Mouse (Mus musculus) kidney, embryonic 16.5 days (tissue): ENCODE results near the gene Bcl2l10. TPM values are rescaled to one million over a fixed set of nuclear protein-coding genes. Genes with fewer than 3 reads are reported as not detected.

Source experiments
- ATAC-seq: fragments of 200-750 bp; cut with Nextera tagmentation; 2 replicates; pipeline ENCODE4 v1.8.0; 2017; ENCODE audit warnings: moderate TSS enrichment; ENCODE audit not compliant: low FRiP score, low TSS enrichment
- H3K27ac ChIP-seq: fragments of 300-500 bp; sonication (generic); 2 replicates; pipeline ENCODE4 v1.5.1; 2014; ENCODE audit warnings: low read length
- H3K27me3 ChIP-seq: fragments of 300-500 bp; sonication (generic); 2 replicates; pipeline ENCODE4 v1.6.1; 2014; ENCODE audit warnings: low read length, control low read depth, mixed read lengths; ENCODE audit not compliant: insufficient read depth
- H3K36me3 ChIP-seq: fragments of 300-500 bp; sonication (generic); 2 replicates; pipeline ENCODE4 v1.6.1; 2014; ENCODE audit warnings: low read length, control low read depth, mixed read lengths; ENCODE audit not compliant: insufficient read depth
- H3K4me1 ChIP-seq: fragments of 300-500 bp; sonication (generic); 2 replicates; pipeline ENCODE4 v1.6.1; 2014; ENCODE audit warnings: low read length, control low read depth, mixed read lengths; ENCODE audit not compliant: insufficient read depth
- H3K4me2 ChIP-seq: fragments of 300-500 bp; sonication (generic); replicated peaks from 2 replicates; pipeline ENCODE4 v1.6.1; 2014; ENCODE audit warnings: low read depth, low read length
- H3K4me3 ChIP-seq: fragments of 300-500 bp; sonication (generic); 2 replicates; pipeline ENCODE4 v1.5.1; 2014; ENCODE audit warnings: mild to moderate bottlenecking, low read length
- H3K9ac ChIP-seq: fragments of 300-500 bp; sonication (generic); replicated peaks from 2 replicates; pipeline ENCODE4 v1.6.1; 2014; ENCODE audit warnings: low read length
- H3K9me3 ChIP-seq: fragments of 300-500 bp; sonication (generic); 2 replicates; pipeline ENCODE4 v1.6.1; 2016; ENCODE audit warnings: low read length, control low read depth
- WGBS: fragments of 180-500 bp; shearing (Covaris S2); extraction: QIAGEN DNeasy Blood & Tissue Kit; methylation state at CpG from one replicate; pipeline ENCODE4 v1.1.7; 2014; 5-methylcytosine and 5-hydroxymethylcytosine counted together
- polyA plus RNA-seq: library from polyadenylated mRNA; unstranded; fragments of >200 nt; fragmentation: Nextera tagmentation; extraction: Ambion mirVana; gene quantifications from 2 replicates; pipeline ENCODE4 v1.2.1, GENCODE M21; 2015

Gene Bcl2l10
- polyA plus RNA-seq, 1 experiment from 2014 or later, result not detected

- peaks cover 9% of the 10 kb centered on the region for H3K4me1 ChIP-seq
- WGBS, result 35% methylated on average over 11 of the region's 11 CpGs
- H3K4me3 ChIP-seq, result peak overlapping the region; percentile 85
- H3K9ac ChIP-seq, result peak overlapping the region; percentile 72
- H3K36me3 ChIP-seq, result no peaks in the 10 kb centered on the region
- no peaks in the 10 kb centered on the region for H3K9me3 ChIP-seq
- 0 out of 2 replicates have a peak overlapping the region, but pooled peaks have one; percentile 18 for H3K27ac ChIP-seq
- H3K27me3 ChIP-seq, result no peaks in the 10 kb centered on the region
- peak overlapping the region; percentile 71 for H3K4me2 ChIP-seq
- ATAC-seq, result 0 out of 2 replicates have a peak, but pooled peaks have one; percentile 3
These were observed 34.3 kb upstream of the Bcl2l10 start for GRCm38 (mm10) chr9:75313138-75313831.

DNA sequence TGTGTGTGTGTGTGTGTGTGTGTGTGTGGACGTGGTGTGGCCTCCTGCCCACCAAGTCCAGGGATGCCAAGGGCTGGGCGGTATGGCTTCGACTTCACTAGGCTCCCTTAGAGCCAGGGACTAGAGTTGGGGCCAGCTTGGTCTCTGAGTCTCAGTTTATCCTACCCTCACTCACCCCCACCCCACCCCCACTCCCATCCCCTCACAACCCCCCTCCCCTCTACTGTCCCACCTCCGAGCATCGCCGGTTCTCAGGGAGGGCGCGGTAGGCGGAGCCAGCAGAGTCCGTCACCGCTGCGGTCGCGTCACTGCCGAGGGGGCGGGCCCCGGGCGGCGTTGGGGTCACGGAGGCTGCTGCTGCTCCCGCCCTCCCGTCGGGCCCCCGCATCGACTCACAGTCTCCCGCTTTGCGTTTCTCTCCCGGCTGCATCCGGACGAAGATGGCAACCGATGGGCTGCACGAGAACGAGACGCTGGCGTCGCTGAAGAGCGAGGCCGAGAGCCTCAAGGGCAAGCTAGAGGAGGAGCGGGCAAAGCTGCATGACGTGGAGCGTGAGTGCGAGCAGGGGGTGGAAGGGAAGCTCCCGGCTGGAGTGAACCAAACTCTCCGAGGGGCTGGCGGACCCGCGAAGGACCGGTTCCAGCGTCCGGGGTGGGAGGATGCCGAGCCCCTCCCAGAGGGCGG, 33.6 kb upstream of the Bcl2l10 start:
- no peaks in the 10 kb centered on the region for H3K9me3 ChIP-seq
- H3K4me3 ChIP-seq, result peak overlapping the region; percentile 85
- H3K27ac ChIP-seq, result peak overlapping the region; percentile 57
- H3K9ac ChIP-seq, result peak overlapping the region; percentile 72
- peak overlapping the region; percentile 71 for H3K4me2 ChIP-seq
- under 1% methylated on average over 41 of the region's 52 CpGs for WGBS
- peak; percentile 90 for ATAC-seq
- H3K27me3 ChIP-seq, result no peaks in the 10 kb centered on the region
- H3K4me1 ChIP-seq, result peaks cover 9% of the 10 kb centered on the region
- H3K36me3 ChIP-seq, result no peaks in the 10 kb centered on the region

GRCm38 (mm10) chr9:75314517-75315105, 32.9 kb upstream of the Bcl2l10 start:
- Histone ChIP-seq H3K9ac (peak overlapping the region; percentile 72), H3K4me2 (peak overlapping the region; percentile 71), H3K4me3 (peak overlapping the region; percentile 85), H3K27ac (peak overlapping the region; percentile 57), H3K4me1 (peaks cover 9% of the 10 kb centered on the region), H3K27me3 (no peaks in the 10 kb centered on the region), H3K9me3 (no peaks in the 10 kb centered on the region), H3K36me3 (no peaks in the 10 kb centered on the region)
- peak; percentile 33; the same call in 1 of the 2 replicates for ATAC-seq
- WGBS, result 3% methylated on average over 22 of the region's 22 CpGs

- Histone ChIP-seq H3K36me3 (no peaks in the 10 kb centered on the region), H3K27me3 (no peaks in the 10 kb centered on the region), H3K4me2 (peak overlapping the region; percentile 71), H3K9ac (no peak overlapping the region), H3K4me3 (peak overlapping the region; percentile 85), H3K27ac (no peak overlapping the region), H3K4me1 (peaks cover 9% of the 10 kb centered on the region), H3K9me3 (no peaks in the 10 kb centered on the region)
- 57% methylated on average over 3 of the region's 3 CpGs for WGBS
- no peak for ATAC-seq
These were observed 32.3 kb upstream of the Bcl2l10 start for GRCm38 (mm10) chr9:75315238-75315637.

GRCm38 (mm10) chr9:75316771-75317170, 30.8 kb upstream of the Bcl2l10 start:
- Histone ChIP-seq H3K27ac (no peak overlapping the region), H3K4me2 (no peak overlapping the region), H3K36me3 (no peaks in the 10 kb centered on the region), H3K9ac (no peak overlapping the region), H3K4me1 (peaks cover 9% of the 10 kb centered on the region), H3K27me3 (no peaks in the 10 kb centered on the region), H3K4me3 (no peak overlapping the region), H3K9me3 (no peaks in the 10 kb centered on the region)
- no peak for ATAC-seq
- WGBS, result 88% methylated on average over 6 of the region's 6 CpGs

DNA sequence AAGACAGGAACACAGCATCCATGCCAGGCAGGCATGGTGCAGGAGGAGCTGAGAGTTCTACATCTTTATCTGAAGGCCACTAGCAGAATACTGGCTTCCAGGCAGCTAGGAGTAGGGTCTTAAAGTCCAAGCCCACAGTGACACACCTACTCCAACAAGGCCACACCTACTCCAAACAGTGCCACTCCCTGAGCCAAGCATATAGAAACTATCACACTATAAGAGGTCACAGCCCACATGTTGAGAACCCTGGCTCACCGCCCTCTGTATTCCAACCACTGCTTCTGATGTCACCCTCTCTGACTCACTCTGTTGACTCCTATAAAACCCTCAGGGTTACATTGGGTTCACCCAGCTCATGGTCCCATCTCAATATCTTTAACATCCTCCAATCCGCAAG, 29.4 kb upstream of the Bcl2l10 start:
- H3K4me1 ChIP-seq, result peaks cover 9% of the 10 kb centered on the region
- 91% methylated on average over 2 of the region's 2 CpGs for WGBS
- H3K36me3 ChIP-seq, result no peaks in the 10 kb centered on the region
- no peaks in the 10 kb centered on the region for H3K27me3 ChIP-seq
- ATAC-seq, result no peak
- H3K4me3 ChIP-seq, result no peak overlapping the region
- H3K27ac ChIP-seq, result no peak overlapping the region
- H3K9ac ChIP-seq, result no peak overlapping the region
- H3K9me3 ChIP-seq, result no peaks in the 10 kb centered on the region
- no peak overlapping the region for H3K4me2 ChIP-seq

GRCm38 (mm10) chr9:75319365-75319764, 28.2 kb upstream of the Bcl2l10 start:
- H3K36me3 ChIP-seq, result no peaks in the 10 kb centered on the region
- no peaks in the 10 kb centered on the region for H3K9me3 ChIP-seq
- H3K4me1 ChIP-seq, result peaks cover 9% of the 10 kb centered on the region
- 81% methylated on average over 3 of the region's 3 CpGs for WGBS
- H3K27me3 ChIP-seq, result no peaks in the 10 kb centered on the region
- H3K27ac ChIP-seq, result no peak overlapping the region
- no peak overlapping the region for H3K4me2 ChIP-seq
- no peak for ATAC-seq
- no peak overlapping the region for H3K9ac ChIP-seq
- no peak overlapping the region for H3K4me3 ChIP-seq

DNA sequence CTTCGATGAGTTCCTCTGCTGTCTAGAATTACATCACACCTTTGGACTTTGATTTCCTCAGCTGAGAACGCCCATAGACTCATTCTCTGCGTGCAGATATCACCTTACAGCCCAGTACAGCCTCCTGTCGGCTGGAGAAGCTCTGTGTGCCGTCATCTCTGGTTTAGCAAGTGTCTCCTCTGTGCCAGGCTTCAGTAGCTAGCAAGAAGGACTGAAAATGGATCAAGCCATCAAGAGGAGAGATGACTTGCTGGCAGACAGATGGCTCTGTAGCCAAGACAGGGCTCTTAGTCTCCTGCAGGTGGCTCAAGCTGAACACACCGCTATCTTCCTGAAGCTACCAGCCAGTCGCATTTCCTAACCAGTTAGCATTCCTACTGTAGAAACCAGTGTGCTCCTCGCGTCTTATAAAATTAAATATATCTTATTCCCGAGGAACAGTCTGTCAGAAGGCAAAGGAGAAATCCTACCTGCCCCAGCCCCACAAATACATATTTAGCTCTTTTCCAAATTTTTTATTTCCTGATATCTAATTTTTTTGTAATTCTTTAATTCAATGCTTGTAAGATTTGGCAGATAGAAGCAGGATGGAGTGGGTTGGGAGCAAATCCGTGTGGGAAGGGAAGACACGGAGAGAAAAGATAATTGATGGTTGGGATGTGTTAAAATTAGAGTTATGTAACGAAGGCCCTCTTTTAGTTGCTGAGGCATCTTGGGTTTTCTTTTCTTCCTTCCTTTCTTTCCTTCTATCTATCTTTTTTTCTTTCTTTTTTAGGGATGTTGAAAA, 25.3 kb upstream of the Bcl2l10 start:
- Histone ChIP-seq H3K4me1 (no peaks in the 10 kb centered on the region), H3K27ac (no peak overlapping the region), H3K9me3 (no peaks in the 10 kb centered on the region), H3K27me3 (no peaks in the 10 kb centered on the region), H3K9ac (no peak overlapping the region), H3K36me3 (peaks cover 8% of the 10 kb centered on the region; the same call in 1 of the 2 replicates), H3K4me3 (no peak overlapping the region), H3K4me2 (no peak overlapping the region)
- WGBS, result 58% methylated on average over 13 of the region's 13 CpGs
- ATAC-seq, result peak; percentile 70; the same call in 1 of the 2 replicates

- Histone ChIP-seq H3K36me3 (peaks cover 19% of the 10 kb centered on the region), H3K27ac (no peak overlapping the region), H3K4me1 (no peaks in the 10 kb centered on the region), H3K9ac (no peak overlapping the region), H3K4me3 (no peak overlapping the region), H3K27me3 (no peaks in the 10 kb centered on the region), H3K9me3 (no peaks in the 10 kb centered on the region), H3K4me2 (no peak overlapping the region)
- WGBS, result 89% methylated on average over 3 of the region's 3 CpGs
- ATAC-seq, result no peak
These were observed 19.5 kb upstream of the Bcl2l10 start for GRCm38 (mm10) chr9:75328047-75328446.
